Mouse (Mus musculus): Measurements from ENCODE around the gene Sp9. TPM values are rescaled to one million over a fixed set of nuclear protein-coding genes. Genes with fewer than 3 reads are reported as not detected.

The Sp9 gene
- total and polyA plus RNA-seq, 3 experiments = not detected

- Histone ChIP-seq H3K27ac (no peak overlapping the region), H3K36me3 (ENCODE audit: control insufficient read depth, insufficient read depth, low read length) (no peaks in the 10 kb centered on the region; the same call in 1 of the 2 replicates), H3K4me3 (peak overlapping the region; percentile 25; the same call in 1 of the 2 replicates), H3K4me1 (ENCODE audit: control insufficient read depth, insufficient read depth, low read length) (no peaks in the 10 kb centered on the region; the same call in 1 of the 2 replicates), H3K27me3 (ENCODE audit: control insufficient read depth, insufficient read depth, low read length) (peaks cover 53% of the 10 kb centered on the region), H3K79me2 (replicated peaks; ENCODE audit: control insufficient read depth, insufficient read depth, low read length) (no peaks in the 10 kb centered on the region), H3K9ac (ENCODE audit: low read depth, low read length) (no peak overlapping the region)
- 2% methylated on average over 54 of the region's 55 CpGs for WGBS
- peak in 1 of 2 experiments; percentile 62 for DNase-seq
- intact Hi-C loops (cut with DNase I) = loop anchor here (10.0 kb wide), 2 partner anchors 298 to 1422 kb away; partner anchors contain the start of genes Hoxd10 and Hoxd9
- TF ChIP-seq EP300 (IDR thresholded peaks at IDR 0.05; ENCODE audit: insufficient read depth, low read depth, low read length) (no peak), POLR2A (IDR thresholded peaks at IDR 0.05; ENCODE audit: insufficient read depth, low read depth, low read length) (no peak), CTCF (IDR thresholded peaks at IDR 0.05) (no peak)
Measured at GRCm38 (mm10) chr2:73272351-73273248, 875 bp downstream of the Sp9 start.

GRCm38 (mm10) chr2:73273249-73274118 is 1.8 kb downstream of the Sp9 start:
- DNase-seq = peak in 1 of 2 experiments; percentile 60
- 1% methylated on average over 104 of the region's 110 CpGs for WGBS
- H3K27ac ChIP-seq = no peak overlapping the region
- no peaks in the 10 kb centered on the region; the same call in 1 of the 2 replicates for H3K4me1 ChIP-seq (ENCODE audit: control insufficient read depth, insufficient read depth, low read length)
- H3K9ac ChIP-seq (ENCODE audit: low read depth, low read length) = peak overlapping the region; percentile 13; the same call in 1 of the 2 replicates
- peak overlapping the region; percentile 25 for H3K4me3 ChIP-seq
- no peaks in the 10 kb centered on the region; the same call in 1 of the 2 replicates for H3K36me3 ChIP-seq (ENCODE audit: control insufficient read depth, insufficient read depth, low read length)
- TF ChIP-seq EP300 (IDR thresholded peaks at IDR 0.05; ENCODE audit: insufficient read depth, low read depth, low read length) (no peak), CTCF (IDR thresholded peaks at IDR 0.05) (no peak), POLR2A (IDR thresholded peaks at IDR 0.05; ENCODE audit: insufficient read depth, low read depth, low read length) (no peak)
- intact Hi-C loops (cut with DNase I) = loop anchor here (10.0 kb wide), 2 partner anchors 299 to 1421 kb away; partner anchors contain the start of genes Hoxd10 and Hoxd9
- H3K27me3 ChIP-seq (ENCODE audit: control insufficient read depth, insufficient read depth, low read length) = peaks cover 49% of the 10 kb centered on the region
- no peaks in the 10 kb centered on the region for H3K79me2 ChIP-seq (replicated peaks; ENCODE audit: control insufficient read depth, insufficient read depth, low read length)

- intact Hi-C loops (cut with DNase I) = loop anchor here (10.0 kb wide), 2 partner anchors 300 to 1420 kb away; partner anchors contain the start of genes Hoxd10 and Hoxd9
- Histone ChIP-seq H3K4me1 (ENCODE audit: control insufficient read depth, insufficient read depth, low read length) (peaks cover 2% of the 10 kb centered on the region; the same call in 1 of the 2 replicates), H3K79me2 (replicated peaks; ENCODE audit: control insufficient read depth, insufficient read depth, low read length) (no peaks in the 10 kb centered on the region), H3K4me3 (peak overlapping the region; percentile 18), H3K27ac (no peak overlapping the region), H3K36me3 (ENCODE audit: control insufficient read depth, insufficient read depth, low read length) (no peaks in the 10 kb centered on the region; the same call in 1 of the 2 replicates), H3K27me3 (ENCODE audit: control insufficient read depth, insufficient read depth, low read length) (peaks cover 54% of the 10 kb centered on the region), H3K9ac (ENCODE audit: low read depth, low read length) (peak overlapping the region; percentile 42; the same call in 1 of the 2 replicates)
- 2% methylated on average over 88 of the region's 88 CpGs for WGBS
- DNase-seq = peak; percentile 62 to 78
- no peak for TF ChIP-seq CTCF (IDR thresholded peaks at IDR 0.05)
- no peak for TF ChIP-seq EP300 (IDR thresholded peaks at IDR 0.05; ENCODE audit: insufficient read depth, low read depth, low read length)
- TF ChIP-seq POLR2A (IDR thresholded peaks at IDR 0.05; ENCODE audit: insufficient read depth, low read depth, low read length) = no peak
Measured at GRCm38 (mm10) chr2:73274119-73274920, 2.6 kb downstream of the Sp9 start.

GRCm38 (mm10) chr2:73275261-73276040 is 3.7 kb downstream of the Sp9 start:
- intact Hi-C loops (cut with DNase I) = loop anchor here (5.0 to 10.0 kb wide), 4 partner anchors 112 to 1728 kb away; partner anchors contain the start of genes Dlx2, Gpr155, Hoxd10 and Hoxd9
- peaks cover 53% of the 10 kb centered on the region for H3K27me3 ChIP-seq (ENCODE audit: control insufficient read depth, insufficient read depth, low read length)
- TF ChIP-seq POLR2A (IDR thresholded peaks at IDR 0.05; ENCODE audit: insufficient read depth, low read depth, low read length) = no peak
- WGBS = 20% methylated on average over 8 of the region's 8 CpGs
- DNase-seq = no peak
- H3K79me2 ChIP-seq (replicated peaks; ENCODE audit: control insufficient read depth, insufficient read depth, low read length) = no peaks in the 10 kb centered on the region
- no peak overlapping the region for H3K9ac ChIP-seq (ENCODE audit: low read depth, low read length)
- no peak overlapping the region for H3K4me3 ChIP-seq
- peaks cover 2% of the 10 kb centered on the region; the same call in 1 of the 2 replicates for H3K4me1 ChIP-seq (ENCODE audit: control insufficient read depth, insufficient read depth, low read length)
- H3K27ac ChIP-seq = no peak overlapping the region
- no peaks in the 10 kb centered on the region; the same call in 1 of the 2 replicates for H3K36me3 ChIP-seq (ENCODE audit: control insufficient read depth, insufficient read depth, low read length)

Data from heart, adult 2 months (tissue).